Mouse (Mus musculus): ENCODE measurements around the gene H2-Oa.
A peak's percentile ranks its signal among the peaks of the same experiment; 100 is the strongest.

Gene H2-Oa

DNA sequence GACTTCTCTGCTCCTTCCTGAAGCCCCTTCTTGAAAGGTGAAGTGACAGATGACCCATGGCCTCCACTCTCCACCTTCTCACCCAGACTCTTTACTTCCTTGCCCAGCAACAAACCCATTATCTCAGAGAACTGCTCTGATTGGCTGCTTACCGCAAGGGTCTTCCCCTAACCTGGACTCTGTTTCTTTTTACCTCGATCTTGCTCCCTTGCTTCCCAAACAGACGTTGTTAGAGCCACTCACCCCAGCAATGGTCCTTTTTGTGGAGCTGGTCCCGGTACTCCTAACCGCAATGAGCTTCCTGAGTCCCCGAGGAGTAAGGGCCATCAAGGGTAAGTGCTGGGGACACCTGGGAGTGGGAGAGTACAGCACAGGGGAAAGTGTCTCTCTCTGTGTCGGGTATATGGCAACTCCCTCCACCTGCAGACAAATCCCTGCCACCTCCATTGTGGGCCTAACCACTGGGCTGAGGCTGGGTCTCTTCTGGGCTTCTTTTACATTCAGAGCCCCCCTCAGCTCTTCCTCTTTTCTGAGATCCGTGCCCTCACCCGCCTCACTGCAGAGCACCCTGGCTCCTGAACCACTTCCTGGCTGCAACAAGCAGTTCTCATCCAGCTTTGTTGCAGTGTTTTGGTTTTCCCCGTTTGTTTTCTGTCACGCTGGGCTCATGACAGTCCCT is at the start of gene H2-Oa:
Gene H2-Oa (plus strand): TSS at position 144 of the 679 bp plus-strand sequence.
- DNase-seq (ENCODE audit: low read depth, low spot score), result no peak

GRCm38 (mm10) chr17:34045941-34046340 is 46.2 kb upstream of the H2-Oa start:
- DNase-seq (ENCODE audit: low read depth, low spot score), result no peak

- DNase-seq (ENCODE audit: low read depth, low spot score), result no peak
Observed at GRCm38 (mm10) chr17:34047404-34048050, 44.6 kb upstream of the H2-Oa start.

DNA sequence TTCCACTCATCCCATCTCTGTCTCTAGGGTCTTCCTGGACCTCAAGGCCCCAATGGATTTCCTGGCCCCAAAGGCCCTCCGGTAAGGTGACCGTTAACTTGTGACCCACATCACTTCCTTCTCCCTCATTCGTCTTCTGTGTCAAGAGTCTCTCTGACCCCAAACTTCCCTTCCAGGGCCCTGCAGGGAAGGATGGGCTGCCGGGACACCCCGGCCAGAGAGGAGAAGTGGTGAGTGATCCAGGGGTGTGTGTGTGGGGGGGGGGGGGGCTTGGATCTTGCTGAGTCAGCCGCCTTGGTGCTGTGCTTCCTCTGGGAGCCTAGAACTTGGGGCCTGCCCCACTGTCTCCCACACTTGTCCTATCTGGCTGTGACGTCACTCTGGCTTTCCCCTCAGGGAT is 34.9 kb upstream of the H2-Oa start:
- DNase-seq (ENCODE audit: low read depth, low spot score), result no peak

DNA sequence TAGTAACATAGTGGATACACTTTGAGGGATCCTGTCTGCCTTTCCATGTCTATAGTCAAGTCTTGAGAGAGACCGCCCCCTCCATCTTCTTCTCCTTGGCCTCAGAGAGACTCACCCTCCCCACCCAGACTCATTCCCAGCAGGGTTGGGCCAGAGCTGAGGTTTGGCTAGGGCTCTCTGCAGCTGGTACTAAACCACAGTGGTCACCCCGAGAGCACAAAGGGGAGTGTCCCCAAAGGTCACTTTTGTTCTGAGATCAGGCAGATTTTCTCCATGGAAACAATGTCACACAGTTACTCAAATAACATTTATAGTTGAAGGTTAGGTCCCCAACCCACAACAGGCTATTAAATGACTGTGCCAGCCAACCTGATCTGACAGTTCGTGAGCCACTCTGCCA is 23.3 kb upstream of the H2-Oa start:
- DNase-seq (ENCODE audit: low read depth, low spot score), result no peak

GRCm38 (mm10) chr17:34072091-34072490 is 20.0 kb upstream of the H2-Oa start:
- no peak for DNase-seq (ENCODE audit: low read depth, low spot score)

DNA sequence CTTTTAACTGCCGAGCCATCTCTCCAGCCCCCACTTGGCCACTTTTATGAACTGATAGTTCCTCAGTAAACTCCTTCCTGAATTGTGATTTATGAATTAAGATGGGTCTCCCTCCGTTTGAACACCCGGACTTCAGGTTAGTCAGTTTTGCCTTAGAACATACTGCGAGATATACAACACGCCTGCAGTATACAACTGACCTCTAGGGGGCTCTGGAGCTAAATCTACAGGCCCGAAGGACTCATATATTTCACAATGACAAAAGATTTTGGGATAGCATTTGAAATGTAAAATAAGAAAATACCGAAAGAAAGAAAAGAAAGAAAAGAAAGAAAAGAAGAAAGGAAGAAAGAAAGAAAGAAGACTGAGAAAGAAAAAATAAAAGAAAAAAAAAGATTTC is 16.9 kb upstream of the H2-Oa start:
- DNase-seq (ENCODE audit: low read depth, low spot score), result peak; percentile 68

- peak; percentile 84 for DNase-seq (ENCODE audit: low read depth, low spot score)
Observed at GRCm38 (mm10) chr17:34077549-34077948, 14.6 kb upstream of the H2-Oa start.

- DNase-seq (ENCODE audit: low read depth, low spot score), result no peak
Observed at GRCm38 (mm10) chr17:34078148-34078547, 14.0 kb upstream of the H2-Oa start.

DNA sequence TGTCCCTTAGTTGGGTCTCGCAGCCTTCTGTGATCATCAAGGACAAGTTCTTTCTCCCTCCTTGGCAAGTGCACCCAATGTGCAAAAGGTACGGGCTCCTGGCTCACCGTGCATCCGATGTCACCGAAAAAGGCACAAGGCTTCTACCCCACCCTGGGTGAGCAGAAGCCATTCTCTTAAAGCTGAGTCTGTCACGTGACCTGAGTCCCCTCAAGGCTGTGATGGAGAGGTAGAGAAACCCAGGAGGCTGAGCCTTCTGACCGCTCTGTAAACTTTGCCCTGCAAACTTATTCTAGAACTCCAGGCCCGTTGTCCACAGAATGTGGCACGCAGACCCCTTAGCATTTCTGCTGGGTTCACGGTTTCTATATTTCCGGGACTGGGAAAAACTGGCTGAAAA is 13.1 kb upstream of the H2-Oa start:
- no peak for DNase-seq (ENCODE audit: low read depth, low spot score)

DNA sequence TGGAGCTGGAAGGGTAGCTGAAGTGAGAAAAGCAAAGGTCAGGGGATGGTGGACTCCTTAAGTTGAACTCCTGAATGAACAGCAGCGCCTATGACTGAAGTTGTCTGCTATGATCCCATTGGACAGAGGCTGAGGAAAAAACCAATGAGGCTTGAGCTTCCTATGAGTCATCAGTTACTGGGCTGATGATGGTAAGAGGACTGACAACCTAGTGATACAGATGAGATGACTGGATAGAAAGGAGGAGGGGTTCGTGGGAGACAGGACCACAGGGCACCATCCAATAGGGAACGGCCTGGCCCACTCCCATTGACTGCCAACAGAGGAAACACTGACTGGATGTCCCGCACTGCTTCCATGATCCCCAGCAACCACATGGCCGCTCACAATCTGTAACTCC is 12.5 kb upstream of the H2-Oa start:
- DNase-seq (ENCODE audit: low read depth, low spot score), result peak; percentile 51

DNA sequence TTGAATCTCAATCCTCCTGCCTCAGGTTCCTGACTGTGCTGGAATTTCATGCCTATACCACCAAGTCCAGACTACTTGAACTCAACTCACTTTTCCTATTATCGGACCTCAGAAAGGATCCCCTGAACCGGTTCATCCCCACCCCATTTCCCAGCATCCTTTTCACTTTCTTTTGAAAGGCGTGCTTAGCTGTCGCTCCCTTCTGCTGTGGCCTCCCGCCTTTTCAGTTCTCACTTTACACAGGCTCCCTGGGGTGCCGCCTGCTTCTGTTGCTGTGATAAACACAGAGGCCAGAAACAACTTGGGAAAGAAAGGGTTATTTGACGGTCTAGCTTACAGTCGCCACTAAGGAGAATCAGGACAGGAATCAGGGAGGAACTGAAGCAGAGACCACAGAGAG is 9.0 kb upstream of the H2-Oa start:
- DNase-seq (ENCODE audit: low read depth, low spot score), result no peak

DNA sequence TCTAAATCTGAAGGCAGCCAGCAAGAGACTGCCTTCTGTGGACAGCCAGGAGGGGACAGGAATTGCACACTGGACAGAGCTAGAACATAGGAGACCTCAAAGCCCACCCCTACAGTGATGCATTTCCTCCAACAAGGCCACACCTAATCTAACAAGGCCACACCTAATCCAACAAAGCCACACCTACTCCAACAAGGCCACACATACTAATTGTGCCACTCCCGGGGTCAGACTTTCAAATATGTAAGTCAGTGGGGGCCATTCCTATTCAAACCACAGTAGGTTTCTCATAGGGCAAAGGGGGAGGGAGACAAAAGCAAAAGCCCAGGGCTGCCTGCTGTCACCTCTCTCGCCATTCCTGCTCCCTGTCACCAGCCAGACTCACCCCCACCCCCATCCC is 4.8 kb upstream of the H2-Oa start:
- DNase-seq (ENCODE audit: low read depth, low spot score), result no peak

DNA sequence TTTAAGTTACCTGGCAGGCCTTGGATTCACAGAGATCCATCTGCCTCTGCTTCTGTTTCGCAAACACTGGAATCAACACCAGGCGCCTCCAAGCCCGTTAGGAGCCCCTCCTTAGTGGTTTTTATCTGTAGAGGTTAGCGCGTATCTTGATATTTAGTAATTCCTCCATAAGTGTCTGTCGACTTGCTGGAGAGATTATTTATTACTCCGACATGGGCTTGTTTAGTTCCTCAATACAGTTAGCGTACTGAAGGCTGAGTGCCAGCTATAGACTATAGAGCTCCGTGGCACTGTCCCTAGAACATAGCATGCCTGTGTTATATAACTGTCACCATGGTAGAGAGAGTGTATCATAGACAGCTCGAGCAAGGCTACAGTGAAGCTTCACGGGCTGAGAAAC is 4.0 kb upstream of the H2-Oa start:
- no peak for DNase-seq (ENCODE audit: low read depth, low spot score)

DNA sequence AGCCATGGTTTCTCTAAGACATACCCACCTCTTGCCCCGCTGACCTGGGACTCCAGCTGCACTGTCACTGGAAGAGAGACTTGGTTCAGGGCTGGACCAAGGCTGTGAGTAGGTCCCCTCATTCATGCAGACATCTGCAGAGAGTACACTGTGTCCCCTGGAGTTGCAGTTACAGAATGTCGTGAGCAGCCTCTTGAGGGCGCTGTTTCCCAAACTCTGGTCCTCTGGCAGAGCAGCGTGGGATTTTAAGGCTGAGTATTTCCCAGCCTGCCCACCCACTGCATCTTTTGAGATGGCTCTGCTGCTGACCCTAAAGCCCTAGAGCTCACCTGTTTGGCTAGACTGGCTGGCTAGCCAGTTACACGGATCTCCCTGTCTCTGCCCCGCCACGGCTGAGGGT is 1.2 kb upstream of the H2-Oa start:
- no peak for DNase-seq (ENCODE audit: low read depth, low spot score)

GRCm38 (mm10) chr17:34093199-34093874 is 1.2 kb downstream of the H2-Oa start:
- DNase-seq (ENCODE audit: low read depth, low spot score), result peak; percentile 83

DNA sequence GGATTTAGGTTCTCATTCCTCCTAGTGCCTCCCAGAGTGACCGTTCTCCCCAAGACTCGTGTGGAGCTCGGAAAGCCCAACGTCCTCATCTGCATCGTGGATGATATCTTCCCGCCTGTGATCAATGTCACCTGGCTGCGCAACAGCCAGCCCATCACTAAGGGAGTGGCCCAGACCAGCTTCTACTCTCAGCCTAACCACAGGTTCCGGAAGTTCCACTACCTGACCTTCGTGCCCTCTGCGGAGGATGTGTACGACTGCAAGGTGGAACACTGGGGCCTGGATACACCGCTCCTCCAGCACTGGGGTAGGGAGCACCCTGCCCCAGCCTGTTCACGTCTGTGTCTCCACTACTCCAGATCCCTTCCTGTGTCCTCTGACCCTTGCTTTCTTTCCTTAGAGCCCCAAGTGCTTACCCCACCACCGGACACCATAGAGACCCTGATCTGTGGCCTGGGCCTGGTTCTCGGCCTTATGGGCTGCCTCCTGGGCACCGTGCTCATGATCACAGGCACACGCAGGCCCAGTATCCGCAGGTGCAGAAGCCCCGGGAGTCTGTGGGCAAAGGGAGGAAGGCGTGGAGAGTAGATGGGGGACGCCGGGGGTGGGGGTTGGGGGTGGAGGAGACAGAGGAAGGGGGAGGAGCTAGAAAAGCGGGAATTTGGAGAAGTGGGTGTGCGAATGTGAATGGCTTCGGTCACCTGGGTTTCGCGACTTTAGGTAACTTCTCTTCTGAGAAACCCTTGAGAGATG is 2.3 kb downstream of the H2-Oa start:
- DNase-seq (ENCODE audit: low read depth, low spot score), result no peak

DNA sequence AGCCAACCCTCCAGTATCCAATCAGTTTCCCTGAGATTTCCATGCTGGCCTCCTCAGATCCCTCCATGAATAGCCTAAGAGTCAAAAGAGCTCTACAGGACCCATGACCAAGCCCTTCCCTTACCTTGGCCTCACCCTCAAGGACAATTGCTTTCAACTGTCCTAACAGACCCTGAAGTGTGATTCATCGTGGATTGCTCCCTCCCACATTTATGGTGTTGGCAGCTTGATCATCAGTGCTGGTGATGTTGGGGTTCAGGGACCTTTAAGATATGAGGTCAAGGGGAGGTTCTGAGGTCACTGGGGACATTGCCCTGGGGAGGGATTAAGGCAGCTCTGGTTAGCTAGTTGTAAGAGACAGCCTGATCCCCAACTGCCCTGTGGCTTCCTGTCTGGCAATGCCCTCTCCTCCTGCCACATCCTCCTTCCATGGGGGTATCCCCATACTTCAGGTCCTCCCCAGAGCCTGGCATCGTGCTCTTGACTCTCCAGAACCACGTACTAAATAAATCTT is 4.4 kb downstream of the H2-Oa start:
- no peak for DNase-seq (ENCODE audit: low read depth, low spot score)

DNA sequence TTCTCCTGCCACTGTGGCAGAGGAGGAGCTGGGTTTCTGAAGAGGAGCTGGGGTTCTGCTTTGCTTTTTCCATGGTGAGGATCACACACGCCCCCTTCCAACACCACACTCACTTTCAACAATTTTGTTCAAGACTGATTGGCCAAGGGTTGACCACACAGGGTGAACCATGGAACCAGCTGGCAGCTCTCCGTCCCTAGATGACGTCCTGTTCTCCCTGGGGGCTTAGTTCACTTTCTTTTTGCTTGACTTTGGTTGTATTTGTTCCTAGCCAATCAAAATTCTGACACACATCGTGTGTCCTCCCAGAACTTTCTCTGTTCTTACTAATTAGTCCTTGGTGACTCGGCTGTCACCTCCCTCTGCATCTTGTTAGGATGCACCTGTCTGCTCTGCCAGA is 5.1 kb downstream of the H2-Oa start:
- no peak for DNase-seq (ENCODE audit: low read depth, low spot score)

DNA sequence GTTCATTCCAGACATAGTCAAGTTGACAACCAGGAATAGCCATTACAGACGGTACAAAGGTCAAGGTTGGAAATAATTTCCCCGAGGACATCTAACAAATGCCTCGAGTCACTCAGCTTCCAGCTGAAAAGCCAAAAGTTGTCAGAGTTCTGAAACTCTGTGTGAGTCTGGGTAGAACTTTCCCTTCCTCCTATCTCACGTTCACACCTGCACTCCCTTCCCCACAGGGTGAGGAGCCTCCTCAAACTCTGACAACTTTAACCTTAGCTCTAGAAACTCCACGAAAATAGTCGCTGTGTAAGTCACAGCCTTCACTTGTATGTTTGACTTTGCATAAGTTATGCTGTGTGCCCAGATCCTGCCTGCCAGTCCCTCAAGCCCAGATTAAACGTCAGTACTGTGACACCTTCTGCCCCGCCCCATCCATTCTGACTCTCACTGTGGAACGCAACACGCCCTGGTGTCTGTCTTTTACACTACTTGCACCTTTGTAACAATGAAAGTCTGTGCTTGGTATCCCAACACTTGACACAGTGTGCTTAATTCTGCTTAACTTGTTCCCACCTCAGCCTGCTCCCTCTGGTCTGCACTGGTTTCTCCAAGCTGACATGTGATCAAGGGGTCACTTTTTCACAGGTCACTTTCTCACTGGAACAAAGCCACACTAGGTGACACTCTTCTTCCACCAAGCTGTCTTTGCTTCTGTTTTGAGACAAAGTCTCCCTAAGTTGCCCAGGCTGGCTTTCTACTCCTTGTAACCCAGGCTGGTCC is 6.8 kb downstream of the H2-Oa start:
- DNase-seq (ENCODE audit: low read depth, low spot score), result no peak

GRCm38 (mm10) chr17:34099531-34099930 is 7.4 kb downstream of the H2-Oa start:
- DNase-seq (ENCODE audit: low read depth, low spot score), result no peak
